Mouse (Mus musculus): ENCODE data around the gene Rsg1. TPM values are rescaled to one million over a fixed set of nuclear protein-coding genes. Genes with fewer than 3 reads are reported as not detected.
A peak's percentile ranks its signal among the peaks of the same experiment; 100 is the strongest.

The Rsg1 gene
- polyA plus RNA-seq (2015; fragmentation: Nextera tagmentation; extraction: Ambion mirVana) = 0.97 and 0.98 TPM in 2 replicates

GRCm38 (mm10) chr4:141213770-141214336 lies at the start of gene Rsg1:
TSS of gene Rsg1 (plus strand) at chr4:141213956.
- Histone ChIP-seq H3K27ac (ENCODE audit: low read depth, low read length) (no peak within 1 kb of the TSS), H3K27me3 (replicated peaks; ENCODE audit: control insufficient read depth, insufficient read depth, low read length) (no peaks in the 10 kb centered on the region), H3K4me2 (replicated peaks; ENCODE audit: low read depth) (peak within 1 kb of the TSS; percentile 90), H3K9me3 (ENCODE audit: control insufficient read depth) (no peaks in the 10 kb centered on the region), H3K36me3 (ENCODE audit: control insufficient read depth, insufficient read depth) (no peaks in the 10 kb centered on the region), H3K9ac (ENCODE audit: low read depth, low read length) (peak within 1 kb of the TSS; percentile 32; the same call in 1 of the 2 replicates), H3K4me3 (ENCODE audit: low read depth, low read length) (peak within 1 kb of the TSS; percentile 54), H3K4me1 (replicated peaks; ENCODE audit: control insufficient read depth, insufficient read depth, low read length) (0 out of 2 replicates have a peak, but pooled peaks cover 4% of the 10 kb centered on the region)
- no peak for TF ChIP-seq CTCF (IDR thresholded peaks at IDR 0.05; ENCODE audit: low read depth)
- ATAC-seq = peak; percentile 46
- WGBS = under 1% methylated on average over 24 of the region's 24 CpGs

GRCm38 (mm10) chr4:141165744-141166292 lies 47.9 kb upstream of the Rsg1 start:
- no peak for ATAC-seq
- Histone ChIP-seq H3K36me3 (ENCODE audit: control insufficient read depth, insufficient read depth) (peaks cover 7% of the 10 kb centered on the region; the same call in 1 of the 2 replicates), H3K4me2 (replicated peaks; ENCODE audit: low read depth) (no peak overlapping the region), H3K4me3 (ENCODE audit: low read depth, low read length) (no peak overlapping the region), H3K27ac (ENCODE audit: low read depth, low read length) (peak overlapping the region; percentile 54), H3K9me3 (ENCODE audit: control insufficient read depth) (no peaks in the 10 kb centered on the region), H3K9ac (ENCODE audit: low read depth, low read length) (no peak overlapping the region), H3K27me3 (replicated peaks; ENCODE audit: control insufficient read depth, insufficient read depth, low read length) (no peaks in the 10 kb centered on the region), H3K4me1 (replicated peaks; ENCODE audit: control insufficient read depth, insufficient read depth, low read length) (no peaks in the 10 kb centered on the region)
- WGBS = 52% methylated on average over 8 of the region's 8 CpGs
- TF ChIP-seq CTCF (IDR thresholded peaks at IDR 0.05; ENCODE audit: low read depth) = no peak

GRCm38 (mm10) chr4:141167156-141167555 lies 46.6 kb upstream of the Rsg1 start:
- no peaks in the 10 kb centered on the region for H3K9me3 ChIP-seq (ENCODE audit: control insufficient read depth)
- no peak overlapping the region for H3K4me2 ChIP-seq (replicated peaks; ENCODE audit: low read depth)
- no peak overlapping the region for H3K27ac ChIP-seq (ENCODE audit: low read depth, low read length)
- WGBS = 100% methylated on average over 3 of the region's 3 CpGs
- no peak overlapping the region for H3K9ac ChIP-seq (ENCODE audit: low read depth, low read length)
- H3K4me1 ChIP-seq (replicated peaks; ENCODE audit: control insufficient read depth, insufficient read depth, low read length) = no peaks in the 10 kb centered on the region
- no peak overlapping the region for H3K4me3 ChIP-seq (ENCODE audit: low read depth, low read length)
- ATAC-seq = no peak
- no peaks in the 10 kb centered on the region for H3K27me3 ChIP-seq (replicated peaks; ENCODE audit: control insufficient read depth, insufficient read depth, low read length)
- peaks cover 20% of the 10 kb centered on the region for H3K36me3 ChIP-seq (ENCODE audit: control insufficient read depth, insufficient read depth)
- peak; percentile 42 for TF ChIP-seq CTCF (IDR thresholded peaks at IDR 0.05; ENCODE audit: low read depth)

DNA sequence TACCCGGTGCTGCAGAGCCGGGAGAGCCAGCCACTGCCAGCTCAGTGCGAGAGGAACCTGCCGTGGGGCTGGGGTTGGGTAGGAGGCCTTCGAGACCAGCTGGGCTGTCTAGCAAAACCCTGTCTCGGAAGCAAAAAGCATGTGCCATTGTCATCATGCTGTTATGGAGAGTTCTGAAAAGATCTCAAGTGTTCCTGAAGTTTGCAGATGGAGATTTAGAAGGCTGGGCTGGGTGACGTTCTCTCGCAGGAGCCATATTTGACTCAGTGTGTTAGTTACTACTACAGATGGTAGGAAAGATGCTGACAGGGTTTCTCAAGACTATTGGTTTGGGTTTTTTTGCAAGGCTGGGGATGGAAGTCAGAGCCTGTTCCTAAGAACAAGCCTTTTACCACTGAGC lies 41.6 kb upstream of the Rsg1 start:
- H3K36me3 ChIP-seq (ENCODE audit: control insufficient read depth, insufficient read depth) = peaks cover 45% of the 10 kb centered on the region
- no peaks in the 10 kb centered on the region for H3K9me3 ChIP-seq (ENCODE audit: control insufficient read depth)
- H3K4me3 ChIP-seq (ENCODE audit: low read depth, low read length) = no peak overlapping the region
- H3K9ac ChIP-seq (ENCODE audit: low read depth, low read length) = no peak overlapping the region
- no peaks in the 10 kb centered on the region for H3K27me3 ChIP-seq (replicated peaks; ENCODE audit: control insufficient read depth, insufficient read depth, low read length)
- H3K27ac ChIP-seq (ENCODE audit: low read depth, low read length) = no peak overlapping the region
- no peak overlapping the region for H3K4me2 ChIP-seq (replicated peaks; ENCODE audit: low read depth)
- TF ChIP-seq CTCF (IDR thresholded peaks at IDR 0.05; ENCODE audit: low read depth) = no peak
- no peak for ATAC-seq
- H3K4me1 ChIP-seq (replicated peaks; ENCODE audit: control insufficient read depth, insufficient read depth, low read length) = no peaks in the 10 kb centered on the region
- WGBS = 93% methylated on average over 8 of the region's 8 CpGs

- Histone ChIP-seq H3K4me3 (ENCODE audit: low read depth, low read length) (no peak overlapping the region), H3K4me1 (replicated peaks; ENCODE audit: control insufficient read depth, insufficient read depth, low read length) (no peaks in the 10 kb centered on the region), H3K27ac (ENCODE audit: low read depth, low read length) (no peak overlapping the region), H3K9me3 (ENCODE audit: control insufficient read depth) (no peaks in the 10 kb centered on the region), H3K36me3 (ENCODE audit: control insufficient read depth, insufficient read depth) (peaks cover 56% of the 10 kb centered on the region), H3K27me3 (replicated peaks; ENCODE audit: control insufficient read depth, insufficient read depth, low read length) (no peaks in the 10 kb centered on the region), H3K9ac (ENCODE audit: low read depth, low read length) (no peak overlapping the region), H3K4me2 (replicated peaks; ENCODE audit: low read depth) (no peak overlapping the region)
- TF ChIP-seq CTCF (IDR thresholded peaks at IDR 0.05; ENCODE audit: low read depth) = no peak
- no peak for ATAC-seq
- WGBS = 73% methylated on average over 5 of the region's 5 CpGs
These were observed 38.0 kb upstream of the Rsg1 start for GRCm38 (mm10) chr4:141175783-141176182.

GRCm38 (mm10) chr4:141176328-141176838 lies 37.4 kb upstream of the Rsg1 start:
- ATAC-seq = no peak
- no peak overlapping the region for H3K4me2 ChIP-seq (replicated peaks; ENCODE audit: low read depth)
- no peaks in the 10 kb centered on the region for H3K4me1 ChIP-seq (replicated peaks; ENCODE audit: control insufficient read depth, insufficient read depth, low read length)
- no peak overlapping the region for H3K9ac ChIP-seq (ENCODE audit: low read depth, low read length)
- H3K9me3 ChIP-seq (ENCODE audit: control insufficient read depth) = no peaks in the 10 kb centered on the region
- H3K27me3 ChIP-seq (replicated peaks; ENCODE audit: control insufficient read depth, insufficient read depth, low read length) = no peaks in the 10 kb centered on the region
- 82% methylated on average over 10 of the region's 10 CpGs for WGBS
- no peak overlapping the region for H3K4me3 ChIP-seq (ENCODE audit: low read depth, low read length)
- peaks cover 56% of the 10 kb centered on the region for H3K36me3 ChIP-seq (ENCODE audit: control insufficient read depth, insufficient read depth)
- no peak for TF ChIP-seq CTCF (IDR thresholded peaks at IDR 0.05; ENCODE audit: low read depth)
- H3K27ac ChIP-seq (ENCODE audit: low read depth, low read length) = no peak overlapping the region
